Mouse (Mus musculus) midbrain, embryonic 12.5 days (tissue): ENCODE measurements at regions not wholly inside any gene's neighbourhood (a gene's known extent, or its start where the extent isn't known, plus 50 kb on each side); places are given as distances from the start of the nearest gene placed in this dataset.

Experiments used
- ATAC-seq: fragments of 200-750 bp; cut with Nextera tagmentation; 2 replicates; pipeline ENCODE4 v1.8.0; 2017; ENCODE audit warnings: low read depth, moderate TSS enrichment, moderate library complexity; ENCODE audit not compliant: low FRiP score
- H3K27ac ChIP-seq: fragments of 300-500 bp; sonication (generic); replicated peaks from 2 replicates; pipeline ENCODE4 v1.5.1; 2016; ENCODE audit warnings: mild to moderate bottlenecking
- H3K27me3 ChIP-seq: fragments of 300-500 bp; sonication (generic); 2 replicates; pipeline ENCODE4 v1.6.1; 2016; ENCODE audit warnings: mild to moderate bottlenecking
- H3K36me3 ChIP-seq: fragments of 300-500 bp; sonication (generic); 2 replicates; pipeline ENCODE4 v1.6.1; 2016
- H3K4me1 ChIP-seq: fragments of 300-500 bp; sonication (generic); 2 replicates; pipeline ENCODE4 v1.6.1; 2016
- H3K4me2 ChIP-seq: fragments of 300-500 bp; sonication (generic); replicated peaks from 2 replicates; pipeline ENCODE4 v1.6.1; 2016; ENCODE audit warnings: mild to moderate bottlenecking, moderate library complexity
- H3K4me3 ChIP-seq: fragments of 300-500 bp; sonication (generic); 2 replicates; pipeline ENCODE4 v1.5.1; 2016; ENCODE audit warnings: mild to moderate bottlenecking
- H3K9ac ChIP-seq: fragments of 300-500 bp; sonication (generic); replicated peaks from 2 replicates; pipeline ENCODE4 v1.6.1; 2016; ENCODE audit warnings: mild to moderate bottlenecking, moderate library complexity
- H3K9me3 ChIP-seq: fragments of 300-500 bp; sonication (generic); 2 replicates; pipeline ENCODE4 v1.6.1; 2016; ENCODE audit warnings: mild to moderate bottlenecking
- WGBS: fragments of 180-500 bp; shearing (Covaris S2); methylation state at CpG from one replicate; pipeline ENCODE4 v1.1.7; 2016; 5-methylcytosine and 5-hydroxymethylcytosine counted together

DNA sequence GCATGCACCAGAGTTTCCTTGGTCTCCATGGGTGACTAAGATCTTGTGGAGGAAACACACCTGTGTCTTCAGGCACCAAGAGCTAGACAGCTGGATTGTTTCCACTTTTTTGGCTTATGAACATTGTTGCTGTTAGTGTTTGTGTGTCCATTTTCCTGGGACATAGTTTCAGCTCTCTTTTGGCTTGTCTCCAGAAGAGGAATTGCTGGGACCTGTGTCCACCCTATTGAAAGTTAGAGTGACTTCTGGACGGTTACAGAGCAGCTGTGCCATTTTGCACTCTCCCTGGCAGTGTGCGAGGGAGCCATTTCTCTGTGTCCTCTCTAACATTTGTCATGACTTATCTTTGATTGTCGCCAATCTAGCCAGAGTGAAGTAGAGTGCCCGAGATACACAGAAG lies 51.5 kb upstream of the Irx3 start:
- Histone ChIP-seq H3K27me3 (peaks cover 86% of the 10 kb centered on the region), H3K4me2 (no peak overlapping the region), H3K4me3 (no peak overlapping the region), H3K4me1 (peaks cover 9% of the 10 kb centered on the region; the same call in 1 of the 2 replicates), H3K27ac (0 out of 2 replicates have a peak overlapping the region, but pooled peaks have one; percentile 20), H3K9me3 (no peaks in the 10 kb centered on the region), H3K36me3 (no peaks in the 10 kb centered on the region), H3K9ac (no peak overlapping the region)
- no peak for ATAC-seq
- WGBS: 77% methylated on average over 4 of the region's 4 CpGs
